Mouse (Mus musculus) colon, adult 2 months (tissue): ENCODE measurements around the gene Ncbp3. TPM values are rescaled to one million over a fixed set of nuclear protein-coding genes. Genes with fewer than 3 reads are reported as not detected.

Experiments used
- polyA plus RNA-seq: library from polyadenylated mRNA; depleted of rRNA; stranded (reverse); fragments of >200 nt; gene quantifications from 2 replicates; pipeline ENCODE4 v1.2.3, GENCODE M21; 2012; rRNA removed

The Ncbp3 gene
- polyA plus RNA-seq = 1.6 and 1.8 TPM in 2 replicates

DNA sequence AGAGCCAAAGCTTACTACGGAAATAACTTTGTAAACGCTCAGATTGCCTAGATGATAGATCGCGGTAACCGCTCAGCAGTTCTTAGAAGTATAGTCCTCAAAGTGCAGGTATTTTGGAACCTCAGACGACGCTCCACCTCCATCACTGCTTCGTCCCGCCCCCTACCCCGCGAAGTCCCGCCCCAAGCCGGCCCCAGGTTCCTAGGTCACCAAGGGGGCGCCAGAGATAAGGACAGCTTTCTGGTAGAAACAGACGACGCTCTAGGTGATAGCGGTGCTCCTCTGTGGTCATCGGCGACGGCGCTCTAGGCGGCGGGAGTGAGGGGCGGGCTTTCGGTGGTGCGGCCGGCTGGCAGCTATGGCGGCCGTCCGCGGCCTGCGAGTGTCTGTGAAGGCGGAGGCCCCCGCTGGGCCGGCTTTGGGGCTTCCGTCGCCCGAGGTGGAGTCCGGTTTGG is at the start of gene Ncbp3:
Gene Ncbp3 (plus strand): TSS at position 242 of the 455 bp plus-strand sequence.

GRCm38 (mm10) chr11:72998771-72999170 is 48.8 kb upstream of the Ncbp3 start, which contains the start of gene P2rx1:
TSS of gene P2rx1 (plus strand) at chr11:72999103.

DNA sequence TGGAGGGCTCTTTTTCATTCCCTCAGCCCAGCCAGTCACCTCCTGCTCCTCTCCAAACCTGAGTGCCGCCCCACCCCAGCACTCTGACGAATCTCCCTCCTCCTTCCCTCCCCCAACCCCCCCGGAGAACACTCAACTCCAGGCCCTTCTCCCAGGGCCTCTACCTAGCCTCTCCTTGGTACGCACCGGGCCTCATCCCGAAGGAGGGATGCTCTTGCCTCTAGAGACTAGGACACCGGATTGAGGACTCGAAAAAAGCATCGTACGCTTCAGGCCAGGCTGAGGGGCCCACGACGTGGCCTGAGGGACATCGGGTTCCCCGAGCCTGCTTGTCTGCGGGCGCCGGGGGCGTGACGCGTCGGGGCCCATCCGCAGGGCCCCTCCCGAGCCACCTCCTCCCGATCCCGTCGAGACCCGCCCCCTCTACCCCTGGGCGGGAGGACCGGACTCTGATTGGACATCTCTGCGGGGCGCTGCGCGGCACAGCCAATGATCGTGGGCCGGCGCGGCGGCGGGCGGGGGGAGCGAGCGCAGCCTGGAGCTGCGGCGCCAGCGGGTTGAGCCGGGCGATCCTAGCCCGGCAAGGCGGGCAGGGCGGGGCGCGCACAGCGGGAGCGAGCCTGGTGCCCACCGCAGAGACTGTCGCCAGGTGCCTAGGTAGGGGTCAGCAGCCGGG is 29.0 kb upstream of the Ncbp3 start, which contains the start of gene Camkk1:
Gene Camkk1 (plus strand): TSS at position 538 of the 676 bp plus-strand sequence.

DNA sequence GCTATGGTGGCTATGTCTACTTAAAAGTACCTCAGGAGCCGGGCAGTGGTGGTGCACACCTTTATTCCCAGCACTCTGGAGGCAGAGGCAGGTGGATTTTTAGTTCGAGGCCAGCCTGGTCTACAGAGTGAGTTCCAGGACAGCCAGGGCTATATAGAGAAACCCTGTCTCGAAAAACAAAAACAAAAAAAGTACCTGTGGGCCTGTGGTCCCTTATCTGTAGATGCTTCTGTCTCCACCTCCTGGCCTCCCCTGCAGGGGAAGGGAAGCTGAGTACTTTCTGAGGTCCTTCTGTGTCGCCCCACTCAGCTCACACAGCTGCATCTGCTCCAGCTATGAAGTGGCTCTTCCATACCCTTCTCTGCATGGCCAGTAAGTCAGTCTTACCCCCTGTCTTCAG is 42.7 kb downstream of the Ncbp3 start, which contains the start of gene Itgae:
Gene Itgae (plus strand): TSS at position 301 of the 400 bp plus-strand sequence.

GRCm38 (mm10) chr11:73137591-73138501 is 90.3 kb downstream of the Ncbp3 start, which contains the start of gene Haspin:
TSS of gene Haspin (minus strand) at chr11:73138294.

Other genes with a start within 250 kb of the Ncbp3 start
- gene Atp2a3, start 86.6 kb upstream of the Ncbp3 start, polyA plus RNA-seq = 753 and 794 TPM in 2 replicates
- 2.6 and 5.2 TPM in 2 replicates for gene P2rx1, start 48.7 kb upstream of the Ncbp3 start, polyA plus RNA-seq
- gene Camkk1, start 28.8 kb upstream of the Ncbp3 start, polyA plus RNA-seq = 3.2 and 3.6 TPM in 2 replicates
- gene Itgae, start 42.8 kb downstream of the Ncbp3 start, polyA plus RNA-seq = 1.7 and 2.6 TPM in 2 replicates
- gene Haspin, start 90.5 kb downstream of the Ncbp3 start, polyA plus RNA-seq = 2.3 and 2.8 TPM in 2 replicates
- 0.34 and 0.62 TPM in 2 replicates for gene P2rx5, start 112.6 kb downstream of the Ncbp3 start, polyA plus RNA-seq
- 63.2 and 64.3 TPM in 2 replicates for gene Emc6, start 129.3 kb downstream of the Ncbp3 start, polyA plus RNA-seq
- 147 and 171 TPM in 2 replicates for gene Tax1bp3, start 129.3 kb downstream of the Ncbp3 start, polyA plus RNA-seq
- 17.0 and 18.3 TPM in 2 replicates for gene Ctns, start 151.3 kb downstream of the Ncbp3 start, polyA plus RNA-seq
- 10.3 and 10.8 TPM in 2 replicates for gene Shpk, start 151.7 kb downstream of the Ncbp3 start, polyA plus RNA-seq
- 0.41 and 0.50 TPM in 2 replicates for gene Trpv1, start 186.5 kb downstream of the Ncbp3 start, polyA plus RNA-seq
- gene Trpv3, start 219.6 kb downstream of the Ncbp3 start, polyA plus RNA-seq = 4.7 and 7.5 TPM in 2 replicates